8 mouse cellular contexts compared by ENCODE assay signal in the genomic region with DNA sequence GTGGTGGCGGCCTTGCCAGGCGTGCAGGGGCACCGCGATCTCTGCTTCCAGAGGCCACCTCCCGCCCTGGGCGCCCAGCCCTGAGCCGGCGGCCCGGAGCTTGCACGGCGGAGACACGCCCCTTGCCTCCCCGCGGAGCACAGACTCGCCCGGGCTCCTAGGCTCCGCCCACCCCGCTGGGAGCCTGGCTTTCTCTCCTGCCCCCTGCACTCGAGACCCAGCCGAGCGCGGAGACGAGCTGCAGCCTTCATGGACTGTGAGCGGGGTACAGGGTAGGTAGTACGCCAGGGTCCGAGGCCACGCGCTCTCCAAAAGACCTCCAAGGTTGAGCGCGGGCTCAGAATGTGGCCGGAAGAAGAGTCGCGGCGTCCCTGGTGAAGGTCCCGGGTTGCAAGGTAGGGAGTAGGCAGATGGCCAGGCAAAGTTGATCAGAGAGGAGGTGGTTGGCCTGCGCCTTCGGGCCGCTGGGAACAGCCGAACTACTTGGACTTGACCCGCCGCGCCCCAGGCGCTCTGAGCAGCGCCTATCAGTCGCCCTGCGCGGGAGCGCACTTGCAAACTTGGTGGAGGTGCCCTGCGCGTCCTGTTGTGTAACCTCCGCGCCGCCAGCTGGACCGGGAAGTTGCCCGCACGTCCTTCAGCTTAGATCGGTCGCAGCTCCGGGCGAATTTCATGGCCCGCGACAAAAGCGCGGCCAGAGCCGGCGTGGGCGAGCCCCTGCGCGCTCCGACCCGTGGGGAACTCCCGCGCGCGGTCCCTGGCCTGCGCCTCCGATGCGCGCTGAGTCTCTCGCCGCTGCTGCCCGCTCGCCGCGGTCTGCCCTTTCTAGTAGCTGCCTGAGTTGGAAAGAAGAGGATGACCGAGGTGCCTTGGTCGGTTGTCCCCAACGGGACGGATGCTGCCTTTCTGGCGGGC. TPM values are rescaled to one million over a fixed set of nuclear protein-coding genes. Genes with fewer than 3 reads are reported as not detected.
DNase-seq lines count a peak whose midpoint lies in the region; ATAC-seq lines count a peak whose summit lies in the region.

A gene (plus strand): TSS at position 209 of the 915 bp plus-strand sequence.

- peak; percentile 81 for ATAC-seq in CD4-positive, CD25-positive, alpha-beta regulatory T cell, adult 4 months
- ATAC-seq in heart, embryonic 14.5 days (ENCODE audit: insufficient number of reproducible peaks, insufficient read depth, low FRiP score, low read depth): peak; percentile 97
- peak; percentile 99 for ATAC-seq in liver, embryonic 13.5 days (ENCODE audit: low read depth)

- 0 out of 2 replicates have a peak, but pooled peaks cover 7% of the 10 kb centered on the region for H3K36me3 ChIP-seq in heart, embryonic 14.5 days (ENCODE audit: control insufficient read depth, insufficient read depth, low read length)
- H3K36me3 ChIP-seq in liver, embryonic 13.5 days: no peaks in the 10 kb centered on the region
- no peaks in the 10 kb centered on the region for H3K36me3 ChIP-seq in splenic B cell, adult 2 months (ENCODE audit: control insufficient read depth, insufficient read depth, low read length, poor library complexity, severe bottlenecking)

- peak within 1 kb of the TSS; percentile 61 to 71 for H3K27ac ChIP-seq in heart, embryonic 14.5 days (replicated peaks in 1 of 2; ENCODE audit: control insufficient read depth in 1 of 2, insufficient read depth in 1 of 2, low read depth in 2 of 2, low read length in 2 of 2)
- peak within 1 kb of the TSS; percentile 44; the same call in 1 of the 2 replicates for H3K27ac ChIP-seq in liver, embryonic 13.5 days

- peak within 1 kb of the TSS; percentile 96 for H3K4me2 ChIP-seq in heart, embryonic 14.5 days (ENCODE audit: low read length)
- H3K4me2 ChIP-seq in liver, embryonic 13.5 days: peak within 1 kb of the TSS; percentile 96

- DNase-seq in c-Kit-positive CD71-negative TER-119-negative erythroid progenitor cells, embryonic 14.5 days (ENCODE audit: low read depth): peak; percentile 83
- DNase-seq in fibroblast of lung, adult 2 months (ENCODE audit: low read depth): peak; percentile 3
- DNase-seq in kidney, postnatal 10 days: peak; percentile 91
- DNase-seq in liver, embryonic 13.5 days: peak; percentile 88
- DNase-seq in naive thymus-derived CD4-positive, alpha-beta T cell, adult 2 months (ENCODE audit: low read depth): peak; percentile 51
- DNase-seq in splenic B cell, adult 2 months (ENCODE audit: low read depth, low spot score): peak; percentile 4

- 0 out of 2 replicates have a peak, but pooled peaks cover 10% of the 10 kb centered on the region for H3K27me3 ChIP-seq in heart, embryonic 14.5 days (ENCODE audit: control insufficient read depth, insufficient read depth, low read length)
- H3K27me3 ChIP-seq in liver, embryonic 13.5 days: peaks cover 15% of the 10 kb centered on the region
- no peaks in the 10 kb centered on the region for H3K27me3 ChIP-seq in splenic B cell, adult 2 months (ENCODE audit: control insufficient read depth, insufficient read depth, low read length, poor library complexity, severe bottlenecking)

- peak within 1 kb of the TSS; percentile 83 to 99 for H3K4me3 ChIP-seq in heart, embryonic 14.5 days (ENCODE audit: control insufficient read depth in 1 of 2, insufficient read depth in 1 of 2, low read depth in 1 of 2, low read length in 2 of 2)
- H3K4me3 ChIP-seq in liver, embryonic 13.5 days (replicated peaks): peak within 1 kb of the TSS; percentile 72

- WGBS in heart, embryonic 14.5 days: under 1% methylated on average over 90 of the region's 90 CpGs
- WGBS in liver, embryonic 13.5 days (ENCODE audit: insufficient replicate concordance): under 1% methylated on average over 90 of the region's 90 CpGs

- peak within 1 kb of the TSS; percentile 78 for H3K9ac ChIP-seq in heart, embryonic 14.5 days (ENCODE audit: low read length)
- H3K9ac ChIP-seq in liver, embryonic 13.5 days: peak within 1 kb of the TSS; percentile 76

- H3K9me3 ChIP-seq in heart, embryonic 14.5 days (ENCODE audit: control insufficient read depth, low read length): no peaks in the 10 kb centered on the region
- H3K9me3 ChIP-seq in liver, embryonic 13.5 days (replicated peaks): no peaks in the 10 kb centered on the region

- H3K4me1 ChIP-seq in heart, embryonic 14.5 days (ENCODE audit: control insufficient read depth in 2 of 2, insufficient read depth in 2 of 2, low read length in 2 of 2): peaks cover 0 to 9% of the 10 kb centered on the region in 2 experiments; a peak in 2 of 4 replicates
- H3K4me1 ChIP-seq in liver, embryonic 13.5 days (replicated peaks): peaks cover 23% of the 10 kb centered on the region

RNA-seq across cellular contexts. Expression of the gene that starts here (rescaled TPM):
- polyA plus RNA-seq in CD4-positive, CD25-positive, alpha-beta regulatory T cell, adult 4 months (2017; shearing (Covaris generic)): not detected
- 5.4 and 5.9 TPM in 2 replicates for polyA plus RNA-seq in heart, embryonic 14.5 days (2014; fragmentation: Nextera tagmentation; extraction: Ambion mirVana)
- polyA plus RNA-seq in liver, embryonic 13.5 days (2015; fragmentation: Nextera tagmentation; extraction: Ambion mirVana): 6.5 and 7.4 TPM in 2 replicates

Comparison
In these comparisons a context has a peak if more than half of its experiments do, and no peak if none do; other contexts are left out.
1. Peak in every context shown above with its lines: DNase-seq, ATAC-seq, H3K4me3 ChIP-seq and H3K27ac ChIP-seq.
2. Peak in ATAC-seq in CD4-positive, CD25-positive, alpha-beta regulatory T cell, adult 4 months; RNA of the gene not detected or under 1 TPM.
3. DNase-seq: peak in every context shown above with its lines; median percentile 91 in kidney, postnatal 10 days; 88 in liver, embryonic 13.5 days; 83 in c-Kit-positive CD71-negative TER-119-negative erythroid progenitor cells, embryonic 14.5 days; 51 in naive thymus-derived CD4-positive, alpha-beta T cell, adult 2 months; 4 in splenic B cell, adult 2 months; 3 in fibroblast of lung, adult 2 months.